Mouse (Mus musculus) intestine, embryonic 15.5 days (tissue): ENCODE measurements around the gene Reg3d. TPM values are rescaled to one million over a fixed set of nuclear protein-coding genes. Genes with fewer than 3 reads are reported as not detected.
"Not testable (repeated sequence)": the region's sequence is repeated elsewhere in the genome, so short reads cannot be mapped to it uniquely, and the experiment has no call there.

ENCODE experiments used
- ATAC-seq: fragments of 200-750 bp; cut with Nextera tagmentation; 2 replicates; pipeline ENCODE4 v1.8.0; 2017; ENCODE audit warnings: moderate TSS enrichment, moderate library complexity
- H3K27ac ChIP-seq: fragments of 300-500 bp; sonication (generic); 2 replicates; pipeline ENCODE4 v1.5.1; 2015; ENCODE audit warnings: mild to moderate bottlenecking, inconsistent platforms
- H3K27me3 ChIP-seq: fragments of 300-500 bp; sonication (generic); replicated peaks from 2 replicates; pipeline ENCODE4 v1.6.1; 2015; ENCODE audit warnings: inconsistent platforms
- H3K36me3 ChIP-seq: fragments of 300-500 bp; sonication (generic); 2 replicates; pipeline ENCODE4 v1.6.1; 2015; ENCODE audit warnings: inconsistent platforms
- H3K4me1 ChIP-seq: fragments of 300-500 bp; sonication (generic); replicated peaks from 2 replicates; pipeline ENCODE4 v1.6.1; 2015; ENCODE audit warnings: inconsistent platforms
- H3K4me2 ChIP-seq: fragments of 300-500 bp; sonication (generic); replicated peaks from 2 replicates; pipeline ENCODE4 v1.6.1; 2015; ENCODE audit warnings: mild to moderate bottlenecking, inconsistent platforms
- H3K4me3 ChIP-seq: fragments of 300-500 bp; sonication (generic); replicated peaks from 2 replicates; pipeline ENCODE4 v1.5.1; 2015; ENCODE audit warnings: inconsistent platforms
- H3K9ac ChIP-seq: fragments of 300-500 bp; sonication (generic); 2 replicates; pipeline ENCODE4 v1.6.1; 2015; ENCODE audit warnings: inconsistent platforms
- H3K9me3 ChIP-seq: fragments of 300-500 bp; sonication (generic); 2 replicates; pipeline ENCODE4 v1.6.1; 2016; ENCODE audit warnings: inconsistent platforms
- WGBS: fragments of 180-500 bp; shearing (Covaris S2); methylation state at CpG from one replicate; pipeline ENCODE4 v1.1.7; 2015; 5-methylcytosine and 5-hydroxymethylcytosine counted together
- polyA plus RNA-seq: library from polyadenylated mRNA; unstranded; fragments of >200 nt; fragmentation: Nextera tagmentation; extraction: Ambion mirVana; gene quantifications from 2 replicates; pipeline ENCODE4 v1.2.1, GENCODE M21; 2015

The Reg3d gene
- polyA plus RNA-seq = 0.75 and 1.7 TPM in 2 replicates

- Histone ChIP-seq H3K27me3 (no peaks in the 10 kb centered on the region), H3K27ac (no peak within 1 kb of the TSS), H3K9ac (no peak within 1 kb of the TSS), H3K4me1 (no peaks in the 10 kb centered on the region), H3K36me3 (no peaks in the 10 kb centered on the region), H3K4me2 (no peak within 1 kb of the TSS), H3K9me3 (no peaks in the 10 kb centered on the region), H3K4me3 (no peak within 1 kb of the TSS)
- no peak for ATAC-seq
- 71% methylated on average over 2 of the region's 2 CpGs for WGBS
These were observed at the start of gene Reg3d for GRCm38 (mm10) chr6:78378765-78379164. Gene Reg3d (minus strand): TSS chr6:78378865.

- Histone ChIP-seq H3K27me3 (no peaks in the 10 kb centered on the region), H3K27ac (no peak overlapping the region), H3K9ac (no peak overlapping the region), H3K9me3 (no peaks in the 10 kb centered on the region), H3K4me3 (no peak overlapping the region), H3K4me1 (no peaks in the 10 kb centered on the region), H3K4me2 (no peak overlapping the region), H3K36me3 (no peaks in the 10 kb centered on the region)
- ATAC-seq = peak; percentile 61
- 59% methylated on average over 3 of the region's 3 CpGs for WGBS
These were observed 46.8 kb upstream of the Reg3d start for GRCm38 (mm10) chr6:78425497-78425896.

GRCm38 (mm10) chr6:78422411-78422810 lies 43.7 kb upstream of the Reg3d start, which contains the start of gene Reg1:
Gene Reg1 (plus strand): TSS chr6:78422711.
- H3K9me3 ChIP-seq, H3K4me1 ChIP-seq, H3K27me3 ChIP-seq, H3K4me2 ChIP-seq, ATAC-seq, H3K4me3 ChIP-seq, H3K27ac ChIP-seq, H3K36me3 ChIP-seq, H3K9ac ChIP-seq: not testable (repeated sequence)

- H3K9me3 ChIP-seq, H3K4me3 ChIP-seq, H3K36me3 ChIP-seq, H3K27ac ChIP-seq, ATAC-seq, H3K4me2 ChIP-seq, H3K4me1 ChIP-seq, H3K9ac ChIP-seq, H3K27me3 ChIP-seq: not testable (repeated sequence)
- WGBS = 100% methylated on average over 4 of the region's 17 CpGs
These were observed 16.7 kb upstream of the Reg3d start, which contains the start of gene Reg2 for GRCm38 (mm10) chr6:78395323-78395722. Gene Reg2 (plus strand): TSS chr6:78395623.

GRCm38 (mm10) chr6:78385609-78386008 lies 6.9 kb upstream of the Reg3d start:
- Histone ChIP-seq H3K4me2 (no peak overlapping the region), H3K36me3 (no peaks in the 10 kb centered on the region), H3K9ac (no peak overlapping the region), H3K4me1 (no peaks in the 10 kb centered on the region), H3K4me3 (no peak overlapping the region), H3K27me3 (no peaks in the 10 kb centered on the region), H3K9me3 (no peaks in the 10 kb centered on the region), H3K27ac (no peak overlapping the region)
- 85% methylated on average over 3 of the region's 3 CpGs for WGBS
- ATAC-seq = no peak

GRCm38 (mm10) chr6:78380409-78380808 lies 1.7 kb upstream of the Reg3d start, which contains the start of gene Reg3a:
Gene Reg3a (plus strand): TSS chr6:78380709.
- ATAC-seq = no peak
- no peaks in the 10 kb centered on the region for H3K27me3 ChIP-seq
- H3K27ac ChIP-seq = no peak within 1 kb of the TSS

GRCm38 (mm10) chr6:78370357-78370756 lies 8.3 kb downstream of the Reg3d start, which contains the start of gene Reg3b:
Gene Reg3b (plus strand): TSS chr6:78370657.
- no peak within 1 kb of the TSS for H3K27ac ChIP-seq
- H3K27me3 ChIP-seq = no peaks in the 10 kb centered on the region
- no peak within 1 kb of the TSS for H3K9ac ChIP-seq
- H3K4me1 ChIP-seq = no peaks in the 10 kb centered on the region
- H3K36me3 ChIP-seq = no peaks in the 10 kb centered on the region
- no peak for ATAC-seq
- no peaks in the 10 kb centered on the region for H3K9me3 ChIP-seq
- WGBS = 66% methylated on average over 2 of the region's 2 CpGs
- H3K4me3 ChIP-seq = no peak within 1 kb of the TSS
- no peak within 1 kb of the TSS for H3K4me2 ChIP-seq

More at GRCm38 (mm10) chr6:78380409-78380808, 1.7 kb upstream of the Reg3d start, which contains the start of gene Reg3a:
- Histone ChIP-seq H3K36me3 (no peaks in the 10 kb centered on the region), H3K4me2 (no peak within 1 kb of the TSS), H3K9ac (no peak within 1 kb of the TSS), H3K4me1 (no peaks in the 10 kb centered on the region), H3K9me3 (no peaks in the 10 kb centered on the region), H3K4me3 (no peak within 1 kb of the TSS)

GRCm38 (mm10) chr6:78361971-78362563 lies 16.6 kb downstream of the Reg3d start:
- Histone ChIP-seq H3K27me3 (no peaks in the 10 kb centered on the region), H3K4me2 (no peak overlapping the region), H3K36me3 (no peaks in the 10 kb centered on the region), H3K27ac (no peak overlapping the region), H3K4me3 (no peak overlapping the region), H3K9me3 (no peaks in the 10 kb centered on the region), H3K4me1 (no peaks in the 10 kb centered on the region), H3K9ac (no peak overlapping the region)
- 52% methylated on average over 2 of the region's 2 CpGs for WGBS
- ATAC-seq = peak; percentile 87

GRCm38 (mm10) chr6:78341689-78342088 lies 37.0 kb downstream of the Reg3d start:
- Histone ChIP-seq H3K27me3 (no peaks in the 10 kb centered on the region), H3K4me2 (no peak overlapping the region), H3K4me3 (no peak overlapping the region), H3K9me3 (no peaks in the 10 kb centered on the region), H3K36me3 (no peaks in the 10 kb centered on the region), H3K4me1 (no peaks in the 10 kb centered on the region), H3K9ac (no peak overlapping the region), H3K27ac (no peak overlapping the region)
- ATAC-seq = peak; percentile 61
- 55% methylated on average over 2 of the region's 2 CpGs for WGBS

- H3K9me3 ChIP-seq = no peaks in the 10 kb centered on the region
- H3K4me3 ChIP-seq = no peak overlapping the region
- H3K9ac ChIP-seq = no peak overlapping the region
- ATAC-seq = no peak
- H3K4me2 ChIP-seq = no peak overlapping the region
- H3K27ac ChIP-seq = no peak overlapping the region
- H3K36me3 ChIP-seq = no peaks in the 10 kb centered on the region
- H3K4me1 ChIP-seq = no peaks in the 10 kb centered on the region
- no peaks in the 10 kb centered on the region for H3K27me3 ChIP-seq
These were observed 38.4 kb downstream of the Reg3d start for GRCm38 (mm10) chr6:78340296-78340695.

- no peaks in the 10 kb centered on the region for H3K4me1 ChIP-seq
- peak; percentile 45; the same call in 1 of the 2 replicates for ATAC-seq
- H3K27me3 ChIP-seq = no peaks in the 10 kb centered on the region
- no peak overlapping the region for H3K4me2 ChIP-seq
- no peak overlapping the region for H3K27ac ChIP-seq
- no peaks in the 10 kb centered on the region for H3K36me3 ChIP-seq
- no peaks in the 10 kb centered on the region for H3K9me3 ChIP-seq
- no peak overlapping the region for H3K4me3 ChIP-seq
- 26% methylated on average over 7 of the region's 7 CpGs for WGBS
- no peak overlapping the region for H3K9ac ChIP-seq
These were observed 46.6 kb downstream of the Reg3d start for GRCm38 (mm10) chr6:78331919-78332569.

- H3K27ac ChIP-seq = no peak overlapping the region
- no peaks in the 10 kb centered on the region for H3K9me3 ChIP-seq
- no peaks in the 10 kb centered on the region for H3K4me1 ChIP-seq
- no peak overlapping the region for H3K4me2 ChIP-seq
- no peak for ATAC-seq
- 68% methylated on average over 2 of the region's 2 CpGs for WGBS
- H3K9ac ChIP-seq = no peak overlapping the region
- H3K27me3 ChIP-seq = no peaks in the 10 kb centered on the region
- H3K36me3 ChIP-seq = no peaks in the 10 kb centered on the region
- no peak overlapping the region for H3K4me3 ChIP-seq
These were observed 49.5 kb downstream of the Reg3d start for GRCm38 (mm10) chr6:78329166-78329565.

GRCm38 (mm10) chr6:78327798-78328197 lies 50.9 kb downstream of the Reg3d start:
- Histone ChIP-seq H3K36me3 (no peaks in the 10 kb centered on the region), H3K4me1 (no peaks in the 10 kb centered on the region), H3K9me3 (no peaks in the 10 kb centered on the region), H3K9ac (no peak overlapping the region), H3K27me3 (no peaks in the 10 kb centered on the region), H3K4me2 (no peak overlapping the region), H3K27ac (no peak overlapping the region), H3K4me3 (no peak overlapping the region)
- no peak for ATAC-seq
